Mouse (Mus musculus): ENCODE data around the gene Pth1r.

DNA sequence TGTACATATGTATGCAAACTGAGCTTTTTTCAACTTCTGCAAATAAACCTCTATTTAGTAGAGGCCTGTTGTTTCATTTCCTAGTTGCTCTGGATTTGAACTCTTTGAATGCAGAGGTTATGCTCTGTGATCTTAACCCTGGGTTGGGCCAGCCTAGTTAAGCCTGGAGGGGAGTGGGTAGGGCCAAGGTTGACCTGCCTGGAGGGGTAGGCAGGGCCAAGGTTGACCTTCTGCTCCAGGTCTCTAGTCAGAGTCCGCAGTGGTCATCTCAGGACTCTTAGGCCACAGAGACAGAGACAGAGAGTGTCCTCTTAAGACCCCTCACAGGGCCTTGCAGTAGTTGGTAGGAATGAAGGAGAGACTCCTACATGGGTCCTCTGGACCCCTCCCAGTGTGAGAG is 35.4 kb downstream of the Pth1r start:
- TF ChIP-seq POLR2A (IDR thresholded peaks at IDR 0.05; ENCODE audit: low read depth, low read length), result no peak
- TF ChIP-seq CTCF (IDR thresholded peaks at IDR 0.05; ENCODE audit: extremely low read depth, insufficient read depth, insufficient read length, insufficient replicate concordance), result no peak

Data from spleen, adult 2 months (tissue).